Mouse (Mus musculus): Measurements from ENCODE around the gene Pef1.

- TF ChIP-seq CTCF (IDR thresholded peaks at IDR 0.05; ENCODE audit: low read depth) (no peak), EP300 (IDR thresholded peaks at IDR 0.05; ENCODE audit: low read depth) (no peak)
These were observed 64.2 kb downstream of the Pef1 start for GRCm38 (mm10) chr4:130166592-130166991.
